21 mouse cellular contexts compared by ENCODE assay signal in the genomic region with DNA sequence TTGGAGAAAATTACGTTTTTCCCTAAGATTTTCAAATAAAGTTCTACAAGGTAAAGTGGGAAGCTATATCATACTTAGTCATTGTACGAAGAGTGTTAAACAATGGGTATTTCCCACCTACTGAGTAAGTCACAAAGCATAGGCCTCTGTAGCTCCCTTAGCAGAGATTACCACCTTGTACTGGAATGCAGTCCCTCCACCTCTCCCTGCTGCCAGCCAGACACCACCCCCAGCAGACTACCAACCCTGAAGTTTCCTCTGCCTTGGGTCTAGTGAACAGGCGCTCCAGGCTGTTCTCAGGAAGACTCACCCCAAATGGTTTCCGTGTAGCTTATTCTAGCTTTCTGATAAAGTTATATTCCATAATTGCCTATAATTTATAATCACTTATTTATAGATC.
DNase-seq lines count a peak whose midpoint lies in the region; ATAC-seq and TF ChIP-seq lines count a peak whose summit lies in the region.
"Had no signal": no experiment of that assay in that cellular context is flagged by ENCODE, and none has a peak within 500 bp of the region (broad histone marks: within the 10 kb centered on the region; RNA-seq: fewer than 3 reads in every experiment).

No protein-coding gene starts in this region.

- no peak for TF ChIP-seq CTCF in lung, embryonic 14.5 days (IDR thresholded peaks at IDR 0.05; ENCODE audit: low read depth)

- H3K27me3 ChIP-seq in lung, embryonic 14.5 days (ENCODE audit: insufficient read depth, low read length), result no peaks in the 10 kb centered on the region
- no peaks in the 10 kb centered on the region for H3K27me3 ChIP-seq in lung, embryonic 16.5 days (ENCODE audit: control insufficient read depth, insufficient read depth, low read depth, low read length)
- H3K27me3 ChIP-seq: embryonic facial prominence, embryonic 13.5 days; embryonic facial prominence, embryonic 15.5 days; forebrain, embryonic 12.5 days had no signal

- peak; percentile 20 for DNase-seq in lung, embryonic 14.5 days
- no peak for DNase-seq in lung, postnatal 10 days
- no peak for DNase-seq in lung, postnatal 25 days (ENCODE audit: low spot score)
- DNase-seq: adrenal gland, adult 2 months; adrenal gland, postnatal 10 days; adrenal gland, postnatal 25 days; cerebellum, adult 11 months; cerebellum, adult 18-20 months; cerebellum, adult 8-10 months; cerebellum, adult 9-11 months; cerebellum, postnatal 14 days; cerebellum, postnatal 36 days; embryo, embryonic 11 days had no signal

- 72% methylated on average over 4 of the region's 4 CpGs for WGBS in lung, embryonic 14.5 days
- 54% methylated on average over 4 of the region's 4 CpGs for WGBS in lung, embryonic 16.5 days

- peaks cover under 1% of the 10 kb centered on the region; the same call in 1 of the 2 replicates for H3K4me1 ChIP-seq in lung, embryonic 14.5 days (ENCODE audit: insufficient read depth)
- peaks cover 6% of the 10 kb centered on the region for H3K4me1 ChIP-seq in lung, embryonic 16.5 days (replicated peaks; ENCODE audit: control insufficient read depth, insufficient read depth, low read length)
- H3K4me1 ChIP-seq: embryonic facial prominence, embryonic 13.5 days; embryonic facial prominence, embryonic 15.5 days; forebrain, embryonic 10.5 days; forebrain, embryonic 12.5 days had no signal

- no peak overlapping the region for H3K9ac ChIP-seq in lung, embryonic 14.5 days
- no peak overlapping the region for H3K9ac ChIP-seq in lung, embryonic 16.5 days (ENCODE audit: low read length)
- H3K9ac ChIP-seq: embryonic facial prominence, embryonic 13.5 days; embryonic facial prominence, embryonic 15.5 days; forebrain, embryonic 12.5 days had no signal

- H3K27ac ChIP-seq in lung, embryonic 14.5 days (ENCODE audit: low read depth), result no peak overlapping the region
- H3K27ac ChIP-seq in lung, embryonic 16.5 days (ENCODE audit: low read length), result peak overlapping the region; percentile 74; the same call in 1 of the 2 replicates
- H3K27ac ChIP-seq: embryonic facial prominence, embryonic 13.5 days; embryonic facial prominence, embryonic 15.5 days; forebrain, embryonic 10.5 days; forebrain, embryonic 12.5 days had no signal

- H3K36me3 ChIP-seq in lung, embryonic 14.5 days (ENCODE audit: insufficient read depth), result no peaks in the 10 kb centered on the region
- H3K36me3 ChIP-seq in lung, embryonic 16.5 days (ENCODE audit: control insufficient read depth, insufficient read depth, low read length), result no peaks in the 10 kb centered on the region
- H3K36me3 ChIP-seq: embryonic facial prominence, embryonic 13.5 days; embryonic facial prominence, embryonic 15.5 days; forebrain, embryonic 10.5 days; forebrain, embryonic 12.5 days had no signal

- no peak overlapping the region for H3K4me2 ChIP-seq in lung, embryonic 14.5 days
- no peak overlapping the region for H3K4me2 ChIP-seq in lung, embryonic 16.5 days (ENCODE audit: low read depth, low read length)
- H3K4me2 ChIP-seq: embryonic facial prominence, embryonic 13.5 days; embryonic facial prominence, embryonic 15.5 days; forebrain, embryonic 12.5 days had no signal

- peak; percentile 77; the same call in 1 of the 2 replicates for ATAC-seq in lung, embryonic 14.5 days (ENCODE audit: insufficient read depth)
- ATAC-seq in lung, embryonic 16.5 days (ENCODE audit: low read depth), result peak; percentile 85
- ATAC-seq: forebrain, embryonic 14.5 days; forebrain, embryonic 16.5 days had no signal

- no peaks in the 10 kb centered on the region for H3K9me3 ChIP-seq in lung, embryonic 14.5 days (ENCODE audit: low read depth, low read length)
- H3K9me3 ChIP-seq in lung, embryonic 16.5 days (ENCODE audit: control insufficient read depth, low read length), result no peaks in the 10 kb centered on the region
- H3K9me3 ChIP-seq: embryonic facial prominence, embryonic 13.5 days; embryonic facial prominence, embryonic 15.5 days; forebrain, embryonic 10.5 days; forebrain, embryonic 12.5 days had no signal

- no peak overlapping the region for H3K4me3 ChIP-seq in lung, embryonic 14.5 days (ENCODE audit: low read depth, low read length)
- H3K4me3 ChIP-seq in lung, embryonic 16.5 days (ENCODE audit: low read length), result no peak overlapping the region
- H3K4me3 ChIP-seq: embryonic facial prominence, embryonic 13.5 days; embryonic facial prominence, embryonic 15.5 days; erythroblast, embryonic 14.5 days; forebrain, embryonic 10.5 days; forebrain, embryonic 12.5 days had no signal
